Mouse (Mus musculus) kidney, postnatal 0 days (tissue): ENCODE results near the gene Pabpc4. TPM values are rescaled to one million over a fixed set of nuclear protein-coding genes. Genes with fewer than 3 reads are reported as not detected.

Experiments
- ATAC-seq: fragments of 200-750 bp; cut with Nextera tagmentation; replicated peaks from 2 replicates; pipeline ENCODE4 v1.8.0; 2017; ENCODE audit warnings: low read depth, moderate number of reproducible peaks, moderate TSS enrichment, moderate library complexity; ENCODE audit not compliant: low FRiP score
- DNase-seq: peaks from one replicate; pipeline ENCODE4 v3.0.0-alpha.2; 2016; ENCODE audit warnings: low spot score
- H3K27ac ChIP-seq: fragments of 300-500 bp; sonication (generic); 2 replicates; pipeline ENCODE4 v1.5.1; 2014; ENCODE audit warnings: mild to moderate bottlenecking
- H3K27me3 ChIP-seq: fragments of 300-500 bp; sonication (generic); 2 replicates; pipeline ENCODE4 v1.6.1; 2014; ENCODE audit warnings: low read length, mixed read lengths; ENCODE audit not compliant: insufficient read depth
- H3K36me3 ChIP-seq: fragments of 300-500 bp; sonication (generic); 2 replicates; pipeline ENCODE4 v1.6.1; 2014; ENCODE audit warnings: low read length, mixed read lengths; ENCODE audit not compliant: insufficient read depth
- H3K4me1 ChIP-seq: fragments of 300-500 bp; sonication (generic); replicated peaks from 2 replicates; pipeline ENCODE4 v1.6.1; 2014; ENCODE audit warnings: antibody characterized with exemption, low read length, mixed read lengths; ENCODE audit not compliant: insufficient read depth
- H3K4me2 ChIP-seq: fragments of 300-500 bp; sonication (generic); 2 replicates; pipeline ENCODE4 v1.6.1; 2014; ENCODE audit warnings: mild to moderate bottlenecking, low read length, moderate library complexity, mixed read lengths
- H3K4me3 ChIP-seq: fragments of 300-500 bp; sonication (generic); replicated peaks from 2 replicates; pipeline ENCODE4 v1.5.1; 2014; ENCODE audit warnings: low read depth, low read length
- H3K9ac ChIP-seq: fragments of 300-500 bp; sonication (generic); 2 replicates; pipeline ENCODE4 v1.6.1; 2014; ENCODE audit warnings: low read depth, low read length
- H3K9me3 ChIP-seq: fragments of 300-500 bp; sonication (generic); replicated peaks from 2 replicates; pipeline ENCODE4 v1.6.1; 2016; ENCODE audit warnings: low read length, inconsistent platforms, mixed read lengths
- CTCF ChIP-seq: IDR thresholded peaks from 2 replicates; pipeline ENCODE4 v1.5.1; 2016; ENCODE audit warnings: antibody characterized with exemption, low read depth, mild to moderate bottlenecking, moderate library complexity
- WGBS: fragments of 180-500 bp; shearing (Covaris S2); extraction: QIAGEN DNeasy Blood & Tissue Kit; methylation state at CpG from one replicate; pipeline ENCODE4 v1.1.7; 2014; 5-methylcytosine and 5-hydroxymethylcytosine counted together
- polyA plus RNA-seq: library from polyadenylated mRNA; unstranded; fragments of >200 nt; fragmentation: Nextera tagmentation; extraction: Ambion mirVana; gene quantifications from 2 replicates; pipeline ENCODE4 v1.2.1, GENCODE M21; 2015

The Pabpc4 gene
- polyA plus RNA-seq, 1 experiment from 2014 or later = 28.2 TPM

GRCm38 (mm10) chr4:123223309-123223708 lies 38.8 kb upstream of the Pabpc4 start:
- no peaks in the 10 kb centered on the region for H3K36me3 ChIP-seq
- no peak overlapping the region for H3K27ac ChIP-seq
- no peaks in the 10 kb centered on the region for H3K27me3 ChIP-seq
- WGBS = 68% methylated on average over 3 of the region's 3 CpGs
- peaks cover 17% of the 10 kb centered on the region for H3K4me1 ChIP-seq
- DNase-seq = no peak
- H3K4me2 ChIP-seq = no peak overlapping the region
- no peak overlapping the region for H3K4me3 ChIP-seq
- H3K9ac ChIP-seq = no peak overlapping the region
- peak; percentile 64 for TF ChIP-seq CTCF
- no peak for ATAC-seq
- H3K9me3 ChIP-seq = no peaks in the 10 kb centered on the region

DNA sequence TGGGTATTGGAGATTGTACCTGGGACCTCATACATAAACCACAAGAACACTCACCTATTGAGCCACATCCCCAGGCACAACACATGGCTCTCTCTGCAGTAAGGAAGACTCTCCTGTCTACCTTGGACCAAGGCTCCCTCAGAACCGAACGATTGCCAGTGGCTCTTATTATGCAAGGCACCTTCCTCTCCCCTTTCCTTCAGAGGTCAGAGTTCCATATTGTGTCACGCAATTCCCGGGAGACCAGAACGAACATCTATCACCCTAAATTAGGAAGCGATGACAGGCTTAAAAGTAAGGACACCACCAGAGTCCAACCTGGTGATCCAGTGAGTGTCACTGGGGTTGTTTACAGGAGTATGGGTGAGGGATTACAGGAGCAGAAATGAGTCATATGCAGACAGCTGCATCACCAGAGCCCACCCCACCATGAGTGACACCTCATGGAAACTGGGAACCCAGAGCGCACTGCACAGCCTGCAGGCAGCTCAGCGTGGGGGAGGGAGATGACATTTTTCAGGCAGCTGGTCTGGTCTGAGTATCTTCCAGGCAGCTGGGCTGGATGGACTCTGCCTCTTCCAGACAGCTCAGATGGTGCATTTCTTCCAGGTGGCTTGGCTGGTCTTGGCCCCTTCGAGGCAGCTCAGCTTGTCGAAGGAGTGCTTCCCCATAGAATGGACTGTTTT lies 36.3 kb upstream of the Pabpc4 start:
- WGBS = 32% methylated on average over 10 of the region's 10 CpGs
- Histone ChIP-seq H3K36me3 (no peaks in the 10 kb centered on the region), H3K27me3 (no peaks in the 10 kb centered on the region), H3K4me2 (no peak overlapping the region), H3K27ac (no peak overlapping the region), H3K4me1 (peaks cover 31% of the 10 kb centered on the region), H3K4me3 (no peak overlapping the region), H3K9me3 (no peaks in the 10 kb centered on the region), H3K9ac (no peak overlapping the region)
- TF ChIP-seq CTCF = no peak
- ATAC-seq (peak; percentile 58; the same call in 1 of the 2 replicates), DNase-seq (peak; percentile 55)

- no peak overlapping the region for H3K4me2 ChIP-seq
- WGBS = 35% methylated on average over 4 of the region's 4 CpGs
- no peak for TF ChIP-seq CTCF
- H3K36me3 ChIP-seq = no peaks in the 10 kb centered on the region
- no peak overlapping the region for H3K9ac ChIP-seq
- no peak overlapping the region for H3K4me3 ChIP-seq
- peaks cover 37% of the 10 kb centered on the region for H3K4me1 ChIP-seq
- ATAC-seq (0 out of 2 replicates have a peak, but pooled peaks have one; percentile 17), DNase-seq (peak; percentile 41)
- H3K9me3 ChIP-seq = no peaks in the 10 kb centered on the region
- no peaks in the 10 kb centered on the region for H3K27me3 ChIP-seq
- H3K27ac ChIP-seq = 0 out of 2 replicates have a peak overlapping the region, but pooled peaks have one; percentile 36
Observed at GRCm38 (mm10) chr4:123227707-123228106, 34.4 kb upstream of the Pabpc4 start.

- H3K4me2 ChIP-seq = no peak overlapping the region
- 0 out of 2 replicates have a peak overlapping the region, but pooled peaks have one; percentile 36 for H3K27ac ChIP-seq
- ATAC-seq (peak; percentile 29; the same call in 1 of the 2 replicates), DNase-seq (peak; percentile 61)
- H3K4me1 ChIP-seq = peaks cover 43% of the 10 kb centered on the region
- no peaks in the 10 kb centered on the region for H3K27me3 ChIP-seq
- WGBS = 20% methylated on average over 2 of the region's 2 CpGs
- no peak for TF ChIP-seq CTCF
- H3K36me3 ChIP-seq = no peaks in the 10 kb centered on the region
- H3K9ac ChIP-seq = no peak overlapping the region
- H3K9me3 ChIP-seq = no peaks in the 10 kb centered on the region
- H3K4me3 ChIP-seq = no peak overlapping the region
Observed at GRCm38 (mm10) chr4:123228270-123228669, 33.9 kb upstream of the Pabpc4 start.

GRCm38 (mm10) chr4:123229166-123229565 lies 33.0 kb upstream of the Pabpc4 start:
- no peaks in the 10 kb centered on the region for H3K27me3 ChIP-seq
- no peak overlapping the region for H3K4me2 ChIP-seq
- H3K4me3 ChIP-seq = no peak overlapping the region
- ATAC-seq = no peak
- peaks cover 45% of the 10 kb centered on the region for H3K4me1 ChIP-seq
- H3K9ac ChIP-seq = no peak overlapping the region
- H3K36me3 ChIP-seq = no peaks in the 10 kb centered on the region
- WGBS = 32% methylated on average over 11 of the region's 11 CpGs
- TF ChIP-seq CTCF = no peak
- no peak overlapping the region for H3K27ac ChIP-seq
- peak; percentile 58 for DNase-seq
- no peaks in the 10 kb centered on the region for H3K9me3 ChIP-seq

GRCm38 (mm10) chr4:123232841-123233240 lies 29.3 kb upstream of the Pabpc4 start:
- Histone ChIP-seq H3K4me2 (peak overlapping the region; percentile 60), H3K27me3 (no peaks in the 10 kb centered on the region), H3K36me3 (no peaks in the 10 kb centered on the region), H3K27ac (peak overlapping the region; percentile 85), H3K9me3 (no peaks in the 10 kb centered on the region), H3K9ac (no peak overlapping the region), H3K4me3 (no peak overlapping the region), H3K4me1 (peaks cover 54% of the 10 kb centered on the region)
- TF ChIP-seq CTCF = no peak
- no peak for DNase-seq
- WGBS = 42% methylated on average over 3 of the region's 3 CpGs
- ATAC-seq = no peak
